Comparison of ENCODE assay signal across 8 mouse cellular contexts in the genomic region with DNA sequence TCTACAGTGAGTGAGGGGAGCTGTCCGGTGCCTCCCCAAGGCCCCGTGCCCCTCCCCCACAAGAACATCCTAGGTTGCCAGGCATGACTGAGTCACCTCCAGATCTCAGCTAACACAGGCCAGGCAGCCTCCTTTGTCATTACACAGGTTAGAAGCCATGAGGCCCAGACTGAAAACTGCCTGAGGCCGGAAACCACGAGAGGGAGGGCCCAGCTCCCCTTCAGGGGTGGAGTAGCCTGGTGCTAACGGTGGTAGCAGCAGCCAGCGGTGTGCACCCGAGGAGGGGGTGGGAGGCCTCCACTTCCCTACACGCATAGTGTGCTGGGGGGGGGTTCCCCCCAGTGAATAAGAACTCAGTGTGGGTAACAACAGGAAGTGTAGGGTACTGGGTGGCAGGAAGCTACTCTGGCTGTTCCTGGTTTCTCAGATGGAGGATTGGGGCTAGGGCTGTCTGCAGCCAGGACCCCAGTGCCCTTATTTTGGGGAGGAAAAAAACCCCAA. TPM values are rescaled to one million over a fixed set of nuclear protein-coding genes. Genes with fewer than 3 reads are reported as not detected.
DNase-seq lines count a peak whose midpoint lies in the region; ATAC-seq and TF ChIP-seq lines count a peak whose summit lies in the region.

No protein-coding gene starts in this region.

- H3K9me3 ChIP-seq in heart, postnatal 0 days (replicated peaks; ENCODE audit: control insufficient read depth, low read length): no peaks in the 10 kb centered on the region
- no peaks in the 10 kb centered on the region for H3K9me3 ChIP-seq in lung, postnatal 0 days (ENCODE audit: low read length)
- H3K9me3 ChIP-seq in midbrain, embryonic 11.5 days (ENCODE audit: control insufficient read depth, low read length): no peaks in the 10 kb centered on the region

- ATAC-seq in heart, postnatal 0 days (ENCODE audit: insufficient read depth, low read depth): no peak
- ATAC-seq in lung, postnatal 0 days: peak; percentile 53
- ATAC-seq in midbrain, embryonic 11.5 days (ENCODE audit: low FRiP score): no peak

- no peak overlapping the region for H3K9ac ChIP-seq in heart, postnatal 0 days (replicated peaks; ENCODE audit: low read depth, low read length)
- no peak overlapping the region for H3K9ac ChIP-seq in lung, postnatal 0 days (replicated peaks; ENCODE audit: low read depth)
- H3K9ac ChIP-seq in midbrain, embryonic 11.5 days (ENCODE audit: low read length): no peak overlapping the region

- H3K4me2 ChIP-seq in heart, postnatal 0 days (ENCODE audit: low read depth, low read length): peak overlapping the region; percentile 31; the same call in 1 of the 2 replicates
- no peak overlapping the region; the same call in 1 of the 2 replicates for H3K4me2 ChIP-seq in lung, postnatal 0 days (replicated peaks; ENCODE audit: low read depth, low read length)
- no peak overlapping the region for H3K4me2 ChIP-seq in midbrain, embryonic 11.5 days

- 0 out of 2 replicates have a peak, but pooled peaks cover 23% of the 10 kb centered on the region for H3K4me1 ChIP-seq in heart, postnatal 0 days (ENCODE audit: control insufficient read depth, insufficient read depth)
- H3K4me1 ChIP-seq in lung, postnatal 0 days (ENCODE audit: insufficient read depth, low read depth, low read length): 0 out of 2 replicates have a peak, but pooled peaks cover 2% of the 10 kb centered on the region
- H3K4me1 ChIP-seq in thymus, adult 2 months (replicated peaks; ENCODE audit: control insufficient read depth, insufficient read depth, low read length): peaks cover 64% of the 10 kb centered on the region
- no peaks in the 10 kb centered on the region; the same call in 1 of the 2 replicates for H3K4me1 ChIP-seq in midbrain, embryonic 11.5 days (ENCODE audit: control insufficient read depth, insufficient read depth, low read length)

- no peak overlapping the region for H3K4me3 ChIP-seq in heart, postnatal 0 days (ENCODE audit: low read depth, low read length)
- H3K4me3 ChIP-seq in lung, postnatal 0 days (ENCODE audit: low read depth, low read length): no peak overlapping the region
- H3K4me3 ChIP-seq in thymus, adult 2 months (ENCODE audit: control insufficient read depth, insufficient read depth, low read length): peak overlapping the region; percentile 99
- H3K4me3 ChIP-seq in midbrain, embryonic 11.5 days (ENCODE audit: low read depth, low read length): no peak overlapping the region

- TF ChIP-seq CTCF in heart, postnatal 0 days (IDR thresholded peaks at IDR 0.05; ENCODE audit: low read depth): no peak
- no peak for TF ChIP-seq CTCF in lung, postnatal 0 days (IDR thresholded peaks at IDR 0.05)
- TF ChIP-seq CTCF in thymus, adult 2 months (IDR thresholded peaks at IDR 0.05; ENCODE audit: borderline replicate concordance, control insufficient read depth, extremely low read depth, insufficient read depth, low read length, poor library complexity): no peak

- H3K36me3 ChIP-seq in heart, postnatal 0 days (replicated peaks; ENCODE audit: control insufficient read depth, insufficient read depth, low read length): no peaks in the 10 kb centered on the region
- H3K36me3 ChIP-seq in lung, postnatal 0 days (ENCODE audit: insufficient read depth, low read length): no peaks in the 10 kb centered on the region
- H3K36me3 ChIP-seq in thymus, adult 2 months (ENCODE audit: control insufficient read depth, insufficient read depth, low read length): peaks cover 3% of the 10 kb centered on the region; the same call in 1 of the 2 replicates
- no peaks in the 10 kb centered on the region for H3K36me3 ChIP-seq in midbrain, embryonic 11.5 days (ENCODE audit: control insufficient read depth, insufficient read depth, low read length)

- H3K27me3 ChIP-seq in heart, postnatal 0 days (ENCODE audit: control insufficient read depth, insufficient read depth, low read length): peaks cover 20% of the 10 kb centered on the region
- peaks cover 19% of the 10 kb centered on the region for H3K27me3 ChIP-seq in lung, postnatal 0 days (replicated peaks; ENCODE audit: insufficient read depth, low read length)
- H3K27me3 ChIP-seq in thymus, adult 2 months (ENCODE audit: control insufficient read depth, insufficient read depth, low read length): no peaks in the 10 kb centered on the region
- H3K27me3 ChIP-seq in midbrain, embryonic 11.5 days (ENCODE audit: control insufficient read depth, insufficient read depth, low read length): peaks cover 27% of the 10 kb centered on the region

- TF ChIP-seq POLR2A in thymus, adult 2 months (IDR thresholded peaks at IDR 0.05; ENCODE audit: control insufficient read depth, extremely low read depth, insufficient read depth, low read length, poor library complexity): peak; percentile 72; the same call in 1 of the 2 replicates

- peak overlapping the region; percentile 19; the same call in 1 of the 2 replicates for H3K27ac ChIP-seq in heart, postnatal 0 days (ENCODE audit: low read depth)
- no peak overlapping the region for H3K27ac ChIP-seq in lung, postnatal 0 days (ENCODE audit: low read length)
- peak overlapping the region; percentile 92 for H3K27ac ChIP-seq in thymus, adult 2 months (ENCODE audit: control insufficient read depth, insufficient read depth, low read length)
- no peak overlapping the region for H3K27ac ChIP-seq in midbrain, embryonic 11.5 days (ENCODE audit: low read depth, low read length)

- no peak for TF ChIP-seq EP300 in heart, postnatal 0 days (IDR thresholded peaks at IDR 0.05; ENCODE audit: low read depth)
- no peak for TF ChIP-seq EP300 in lung, postnatal 0 days (IDR thresholded peaks at IDR 0.05)

- 50% methylated on average over 8 of the region's 8 CpGs for WGBS in heart, postnatal 0 days
- WGBS in lung, postnatal 0 days: 43% methylated on average over 8 of the region's 8 CpGs
- 3% methylated on average over 8 of the region's 8 CpGs for WGBS in thymus, adult 2 months
- 65% methylated on average over 8 of the region's 8 CpGs for WGBS in midbrain, embryonic 11.5 days

- DNase-seq in A20 (ENCODE audit: low read depth, low spot score) (peak; percentile 79), ES-CJ7 (ENCODE audit: low read depth, low spot score) (peak; percentile 77)
- peak; percentile 16 for DNase-seq in heart, postnatal 0 days (ENCODE audit: low spot score)
- peak; percentile 55 for DNase-seq in lung, postnatal 0 days (ENCODE audit: low spot score)
- DNase-seq in thymus, adult 2 months: peak; percentile 95
- DNase-seq in cerebellum, postnatal 10 days: no peak
- DNase-seq in midbrain, embryonic 11.5 days (ENCODE audit: low spot score, missing footprints): no peak
- no peak for DNase-seq in urinary bladder, postnatal 25 days (ENCODE audit: low spot score)

RNA-seq across cellular contexts. Expression of gene Fmnl1, which starts 4.0 kb away (rescaled TPM):
- total RNA-seq in heart, postnatal 0 days (2014; rRNA removed; ENCODE audit: low replicate concordance): 2.2 and 3.4 TPM in 2 replicates
- 0.91 and 1.1 TPM in 2 replicates for polyA plus RNA-seq in heart, postnatal 0 days (2015; fragmentation: Nextera tagmentation; extraction: Ambion mirVana)
- polyA plus RNA-seq in lung, postnatal 0 days (2015; fragmentation: Nextera tagmentation; extraction: Ambion mirVana): 4.1 and 4.9 TPM in 2 replicates
- polyA plus RNA-seq in thymus, adult 2 months (2012; rRNA removed): 235 and 264 TPM in 2 replicates
- polyA plus RNA-seq in midbrain, embryonic 11.5 days (2014; fragmentation: Nextera tagmentation; extraction: Ambion mirVana): 0.65 and 0.87 TPM in 2 replicates

RNA-seq across cellular contexts. Expression of gene 1700023F06Rik, which starts 33.4 kb away (rescaled TPM):
- total RNA-seq in heart, postnatal 0 days (2014; rRNA removed; ENCODE audit: low replicate concordance): not detected in 2 replicates
- polyA plus RNA-seq in heart, postnatal 0 days (2015; fragmentation: Nextera tagmentation; extraction: Ambion mirVana): 0.10 TPM in 1 of 2 replicates, not detected in the other
- polyA plus RNA-seq in lung, postnatal 0 days (2015; fragmentation: Nextera tagmentation; extraction: Ambion mirVana): 0.38 and 0.44 TPM in 2 replicates
- 0.23 and 0.35 TPM in 2 replicates for polyA plus RNA-seq in thymus, adult 2 months (2012; rRNA removed)
- polyA plus RNA-seq in midbrain, embryonic 11.5 days (2014; fragmentation: Nextera tagmentation; extraction: Ambion mirVana): 0.12 and 0.14 TPM in 2 replicates

RNA-seq across cellular contexts. Expression of gene Hexim2, which starts 42.7 kb away (rescaled TPM):
- 1.6 and 1.7 TPM in 2 replicates for total RNA-seq in heart, postnatal 0 days (2014; rRNA removed; ENCODE audit: low replicate concordance)
- 4.2 and 4.9 TPM in 2 replicates for polyA plus RNA-seq in heart, postnatal 0 days (2015; fragmentation: Nextera tagmentation; extraction: Ambion mirVana)
- 6.2 and 7.1 TPM in 2 replicates for polyA plus RNA-seq in lung, postnatal 0 days (2015; fragmentation: Nextera tagmentation; extraction: Ambion mirVana)
- polyA plus RNA-seq in thymus, adult 2 months (2012; rRNA removed): 4.9 and 6.9 TPM in 2 replicates
- polyA plus RNA-seq in midbrain, embryonic 11.5 days (2014; fragmentation: Nextera tagmentation; extraction: Ambion mirVana): 5.0 and 6.3 TPM in 2 replicates

RNA-seq across cellular contexts. Expression of gene Spata32, which starts 43.3 kb away (rescaled TPM):
- total RNA-seq in heart, postnatal 0 days (2014; rRNA removed; ENCODE audit: low replicate concordance): not detected in 2 replicates
- not detected in 2 replicates for polyA plus RNA-seq in heart, postnatal 0 days (2015; fragmentation: Nextera tagmentation; extraction: Ambion mirVana)
- polyA plus RNA-seq in lung, postnatal 0 days (2015; fragmentation: Nextera tagmentation; extraction: Ambion mirVana): not detected in 2 replicates
- polyA plus RNA-seq in thymus, adult 2 months (2012; rRNA removed): not detected in 2 replicates
- 0.15 TPM in 1 of 2 replicates, not detected in the other for polyA plus RNA-seq in midbrain, embryonic 11.5 days (2014; fragmentation: Nextera tagmentation; extraction: Ambion mirVana)

RNA-seq across cellular contexts. Expression of gene Hexim1, which starts 58.9 kb away (rescaled TPM):
- total RNA-seq in heart, postnatal 0 days (2014; rRNA removed; ENCODE audit: low replicate concordance): 9.0 and 11.0 TPM in 2 replicates
- polyA plus RNA-seq in heart, postnatal 0 days (2015; fragmentation: Nextera tagmentation; extraction: Ambion mirVana): 3.2 and 3.3 TPM in 2 replicates
- polyA plus RNA-seq in lung, postnatal 0 days (2015; fragmentation: Nextera tagmentation; extraction: Ambion mirVana): 6.5 TPM in 2 replicates
- polyA plus RNA-seq in thymus, adult 2 months (2012; rRNA removed): 18.2 and 18.4 TPM in 2 replicates
- 4.6 and 5.2 TPM in 2 replicates for polyA plus RNA-seq in midbrain, embryonic 11.5 days (2014; fragmentation: Nextera tagmentation; extraction: Ambion mirVana)

Comparison
In these comparisons a context has a peak if more than half of its experiments do, and no peak if none do; other contexts are left out.
1. DNase-seq: peak in A20 (single experiment), ES-CJ7 (single experiment), heart, postnatal 0 days (single experiment), lung, postnatal 0 days (single experiment) and thymus, adult 2 months (single experiment); none in cerebellum, postnatal 10 days (0 of 2), midbrain, embryonic 11.5 days (single experiment) and urinary bladder, postnatal 25 days (single experiment).
2. H3K27ac ChIP-seq: peak in heart, postnatal 0 days (single experiment) and thymus, adult 2 months (single experiment); none in lung, postnatal 0 days (single experiment) and midbrain, embryonic 11.5 days (single experiment).
3. RNA of gene Fmnl1, which starts 4.0 kb away (polyA plus RNA-seq): 235 to 264 TPM in thymus, adult 2 months; 4.1 to 4.9 TPM in lung, postnatal 0 days, 0.91 to 1.1 TPM in heart, postnatal 0 days and 0.65 to 0.87 TPM in midbrain, embryonic 11.5 days; every median in the first group is over 10 times any median in the second.